Mouse (Mus musculus): ENCODE results near the gene Abhd17c. TPM values are rescaled to one million over a fixed set of nuclear protein-coding genes. Genes with fewer than 3 reads are reported as not detected.

Abhd17c gene
- polyA plus RNA-seq, 1 experiment from 2014 or later = 34.9 TPM

GRCm38 (mm10) chr7:84164880-84165279, 13.2 kb upstream of the Abhd17c start:
- H3K4me2 ChIP-seq (replicated peaks; ENCODE audit: low read depth, low read length) = no peak overlapping the region
- DNase-seq (ENCODE audit: low spot score) (no peak), ATAC-seq (ENCODE audit: low FRiP score) (no peak)
- WGBS = 88% methylated on average over 4 of the region's 4 CpGs
- no peak overlapping the region for H3K9ac ChIP-seq (ENCODE audit: low read depth, low read length)
- no peaks in the 10 kb centered on the region for H3K4me1 ChIP-seq (replicated peaks; ENCODE audit: control insufficient read depth, insufficient read depth, low read length)
- no peaks in the 10 kb centered on the region for H3K9me3 ChIP-seq (ENCODE audit: control insufficient read depth, low read length)
- H3K36me3 ChIP-seq (ENCODE audit: control insufficient read depth, insufficient read depth, low read length) = no peaks in the 10 kb centered on the region
- no peak overlapping the region for H3K4me3 ChIP-seq (ENCODE audit: low read depth, low read length)
- H3K27ac ChIP-seq (ENCODE audit: low read depth, low read length) = no peak overlapping the region
- H3K27me3 ChIP-seq (ENCODE audit: control insufficient read depth, insufficient read depth, low read length) = no peaks in the 10 kb centered on the region

- H3K9me3 ChIP-seq (ENCODE audit: control insufficient read depth, low read length) = no peaks in the 10 kb centered on the region
- ATAC-seq (ENCODE audit: low FRiP score) (no peak), DNase-seq (ENCODE audit: low spot score) (no peak)
- no peaks in the 10 kb centered on the region for H3K4me1 ChIP-seq (replicated peaks; ENCODE audit: control insufficient read depth, insufficient read depth, low read length)
- no peak overlapping the region for H3K4me2 ChIP-seq (replicated peaks; ENCODE audit: low read depth, low read length)
- WGBS = 80% methylated on average over 2 of the region's 2 CpGs
- H3K27me3 ChIP-seq (ENCODE audit: control insufficient read depth, insufficient read depth, low read length) = no peaks in the 10 kb centered on the region
- no peak overlapping the region for H3K27ac ChIP-seq (ENCODE audit: low read depth, low read length)
- no peaks in the 10 kb centered on the region for H3K36me3 ChIP-seq (ENCODE audit: control insufficient read depth, insufficient read depth, low read length)
- no peak overlapping the region for H3K4me3 ChIP-seq (ENCODE audit: low read depth, low read length)
- no peak overlapping the region for H3K9ac ChIP-seq (ENCODE audit: low read depth, low read length)
Measured at GRCm38 (mm10) chr7:84164419-84164818, 12.7 kb upstream of the Abhd17c start.

GRCm38 (mm10) chr7:84163585-84163984, 11.9 kb upstream of the Abhd17c start:
- WGBS = 77% methylated on average over 4 of the region's 4 CpGs
- Histone ChIP-seq H3K4me1 (replicated peaks; ENCODE audit: control insufficient read depth, insufficient read depth, low read length) (no peaks in the 10 kb centered on the region), H3K4me3 (ENCODE audit: low read depth, low read length) (no peak overlapping the region), H3K4me2 (replicated peaks; ENCODE audit: low read depth, low read length) (no peak overlapping the region), H3K27me3 (ENCODE audit: control insufficient read depth, insufficient read depth, low read length) (no peaks in the 10 kb centered on the region), H3K27ac (ENCODE audit: low read depth, low read length) (no peak overlapping the region), H3K9ac (ENCODE audit: low read depth, low read length) (no peak overlapping the region), H3K36me3 (ENCODE audit: control insufficient read depth, insufficient read depth, low read length) (no peaks in the 10 kb centered on the region), H3K9me3 (ENCODE audit: control insufficient read depth, low read length) (no peaks in the 10 kb centered on the region)
- ATAC-seq (ENCODE audit: low FRiP score) = no peak
- DNase-seq (ENCODE audit: low spot score) = no peak

GRCm38 (mm10) chr7:84159414-84159813, 7.7 kb upstream of the Abhd17c start:
- no peaks in the 10 kb centered on the region for H3K36me3 ChIP-seq (ENCODE audit: control insufficient read depth, insufficient read depth, low read length)
- no peak for DNase-seq (ENCODE audit: low spot score)
- H3K9ac ChIP-seq (ENCODE audit: low read depth, low read length) = no peak overlapping the region
- H3K4me1 ChIP-seq (replicated peaks; ENCODE audit: control insufficient read depth, insufficient read depth, low read length) = no peaks in the 10 kb centered on the region
- H3K27me3 ChIP-seq (ENCODE audit: control insufficient read depth, insufficient read depth, low read length) = no peaks in the 10 kb centered on the region
- H3K4me3 ChIP-seq (ENCODE audit: low read depth, low read length) = no peak overlapping the region
- 91% methylated on average over 2 of the region's 2 CpGs for WGBS
- H3K27ac ChIP-seq (ENCODE audit: low read depth, low read length) = no peak overlapping the region
- H3K9me3 ChIP-seq (ENCODE audit: control insufficient read depth, low read length) = no peaks in the 10 kb centered on the region
- no peak for ATAC-seq (ENCODE audit: low FRiP score)
- H3K4me2 ChIP-seq (replicated peaks; ENCODE audit: low read depth, low read length) = no peak overlapping the region

- H3K27me3 ChIP-seq (ENCODE audit: control insufficient read depth, insufficient read depth, low read length) = no peaks in the 10 kb centered on the region
- H3K27ac ChIP-seq (ENCODE audit: low read depth, low read length) = no peak overlapping the region
- H3K36me3 ChIP-seq (ENCODE audit: control insufficient read depth, insufficient read depth, low read length) = no peaks in the 10 kb centered on the region
- H3K4me1 ChIP-seq (replicated peaks; ENCODE audit: control insufficient read depth, insufficient read depth, low read length) = peaks cover 7% of the 10 kb centered on the region
- ATAC-seq (ENCODE audit: low FRiP score) (no peak), DNase-seq (ENCODE audit: low spot score) (no peak)
- H3K9me3 ChIP-seq (ENCODE audit: control insufficient read depth, low read length) = no peaks in the 10 kb centered on the region
- no peak overlapping the region for H3K4me3 ChIP-seq (ENCODE audit: low read depth, low read length)
- 90% methylated on average over 4 of the region's 4 CpGs for WGBS
- no peak overlapping the region for H3K4me2 ChIP-seq (replicated peaks; ENCODE audit: low read depth, low read length)
- H3K9ac ChIP-seq (ENCODE audit: low read depth, low read length) = no peak overlapping the region
Measured at GRCm38 (mm10) chr7:84153821-84154220, 2.1 kb upstream of the Abhd17c start.

- H3K27me3 ChIP-seq (ENCODE audit: control insufficient read depth, insufficient read depth, low read length) = no peaks in the 10 kb centered on the region
- H3K4me1 ChIP-seq (replicated peaks; ENCODE audit: control insufficient read depth, insufficient read depth, low read length) = peaks cover 7% of the 10 kb centered on the region
- H3K9me3 ChIP-seq (ENCODE audit: control insufficient read depth, low read length) = no peaks in the 10 kb centered on the region
- H3K4me2 ChIP-seq (replicated peaks; ENCODE audit: low read depth, low read length) = 0 out of 2 replicates have a peak overlapping the region, but pooled peaks have one; percentile 0
- no peak overlapping the region for H3K4me3 ChIP-seq (ENCODE audit: low read depth, low read length)
- no peak overlapping the region for H3K27ac ChIP-seq (ENCODE audit: low read depth, low read length)
- H3K36me3 ChIP-seq (ENCODE audit: control insufficient read depth, insufficient read depth, low read length) = no peaks in the 10 kb centered on the region
- H3K9ac ChIP-seq (ENCODE audit: low read depth, low read length) = no peak overlapping the region
- no peak for DNase-seq (ENCODE audit: low spot score)
- no peak for ATAC-seq (ENCODE audit: low FRiP score)
- WGBS = 86% methylated on average over 4 of the region's 4 CpGs
Measured at GRCm38 (mm10) chr7:84152821-84153220, 1.1 kb upstream of the Abhd17c start.

GRCm38 (mm10) chr7:84152374-84152773, 681 bp upstream of the Abhd17c start:
- 61% methylated on average over 6 of the region's 6 CpGs for WGBS
- Histone ChIP-seq H3K36me3 (ENCODE audit: control insufficient read depth, insufficient read depth, low read length) (no peaks in the 10 kb centered on the region), H3K27ac (ENCODE audit: low read depth, low read length) (no peak overlapping the region), H3K4me2 (replicated peaks; ENCODE audit: low read depth, low read length) (peak overlapping the region; percentile 81), H3K4me3 (ENCODE audit: low read depth, low read length) (peak overlapping the region; percentile 76), H3K4me1 (replicated peaks; ENCODE audit: control insufficient read depth, insufficient read depth, low read length) (peaks cover 7% of the 10 kb centered on the region), H3K9ac (ENCODE audit: low read depth, low read length) (no peak overlapping the region), H3K9me3 (ENCODE audit: control insufficient read depth, low read length) (no peaks in the 10 kb centered on the region), H3K27me3 (ENCODE audit: control insufficient read depth, insufficient read depth, low read length) (no peaks in the 10 kb centered on the region)
- ATAC-seq (ENCODE audit: low FRiP score) (peak; percentile 37), DNase-seq (ENCODE audit: low spot score) (peak; percentile 12)

GRCm38 (mm10) chr7:84151960-84152334, 254 bp upstream of the Abhd17c start:
- DNase-seq (ENCODE audit: low spot score) (peak; percentile 98), ATAC-seq (ENCODE audit: low FRiP score) (peak; percentile 97)
- H3K27ac ChIP-seq (ENCODE audit: low read depth, low read length) = peak overlapping the region; percentile 96
- no peaks in the 10 kb centered on the region for H3K27me3 ChIP-seq (ENCODE audit: control insufficient read depth, insufficient read depth, low read length)
- WGBS = under 1% methylated on average over 45 of the region's 55 CpGs
- H3K36me3 ChIP-seq (ENCODE audit: control insufficient read depth, insufficient read depth, low read length) = no peaks in the 10 kb centered on the region
- peak overlapping the region; percentile 76 for H3K4me3 ChIP-seq (ENCODE audit: low read depth, low read length)
- peak overlapping the region; percentile 97 for H3K9ac ChIP-seq (ENCODE audit: low read depth, low read length)
- peaks cover 7% of the 10 kb centered on the region for H3K4me1 ChIP-seq (replicated peaks; ENCODE audit: control insufficient read depth, insufficient read depth, low read length)
- peak overlapping the region; percentile 81 for H3K4me2 ChIP-seq (replicated peaks; ENCODE audit: low read depth, low read length)
- H3K9me3 ChIP-seq (ENCODE audit: control insufficient read depth, low read length) = no peaks in the 10 kb centered on the region

- Histone ChIP-seq H3K4me3 (ENCODE audit: low read depth, low read length) (peak overlapping the region; percentile 76), H3K27ac (ENCODE audit: low read depth, low read length) (no peak overlapping the region), H3K4me2 (replicated peaks; ENCODE audit: low read depth, low read length) (peak overlapping the region; percentile 81), H3K9me3 (ENCODE audit: control insufficient read depth, low read length) (no peaks in the 10 kb centered on the region), H3K4me1 (replicated peaks; ENCODE audit: control insufficient read depth, insufficient read depth, low read length) (peaks cover 7% of the 10 kb centered on the region), H3K27me3 (ENCODE audit: control insufficient read depth, insufficient read depth, low read length) (no peaks in the 10 kb centered on the region), H3K36me3 (ENCODE audit: control insufficient read depth, insufficient read depth, low read length) (no peaks in the 10 kb centered on the region), H3K9ac (ENCODE audit: low read depth, low read length) (peak overlapping the region; percentile 97)
- no peak for DNase-seq (ENCODE audit: low spot score)
- no peak for ATAC-seq (ENCODE audit: low FRiP score)
- WGBS = 12% methylated on average over 13 of the region's 13 CpGs
Measured at GRCm38 (mm10) chr7:84150361-84151000, 1.2 kb downstream of the Abhd17c start.
